Mouse (Mus musculus) frontal cortex, postnatal 10 days (tissue): ENCODE results near the gene Sat2.
A peak's percentile ranks its signal among the peaks of the same experiment; 100 is the strongest.

Experiments
- DNase-seq, 2 experiments: peaks; one replicate each; pipeline ENCODE4 v3.0.0; 2022; ENCODE audit warnings: low spot score in 2 of 2, mixed read lengths in 1 of 2

Gene Sat2

GRCm38 (mm10) chr11:69632284-69633089 lies 10.7 kb downstream of the Sat2 start, which contains the start of gene Fxr2:
TSS of gene Fxr2 (plus strand) at chr11:69632990.
- peak; percentile 100 for DNase-seq

GRCm38 (mm10) chr11:69633128-69633866 lies 11.5 kb downstream of the Sat2 start:
- DNase-seq: peak in 1 of 2 experiments; percentile 57

GRCm38 (mm10) chr11:69635471-69635870 lies 13.6 kb downstream of the Sat2 start:
- DNase-seq: no peak

GRCm38 (mm10) chr11:69645860-69646259 lies 24.0 kb downstream of the Sat2 start:
- DNase-seq: no peak

- no peak for DNase-seq
Measured at GRCm38 (mm10) chr11:69653399-69653798, 31.6 kb downstream of the Sat2 start.

- DNase-seq: no peak
Measured at GRCm38 (mm10) chr11:69654760-69655159, 32.9 kb downstream of the Sat2 start.

GRCm38 (mm10) chr11:69655264-69656064 lies 33.6 kb downstream of the Sat2 start, which contains the start of gene Sox15:
TSS of gene Sox15 (plus strand) at chr11:69655314.
- peak; percentile 48 to 68 for DNase-seq

GRCm38 (mm10) chr11:69656065-69656455 lies 34.2 kb downstream of the Sat2 start:
- DNase-seq: no peak

GRCm38 (mm10) chr11:69656617-69657461 lies 35.0 kb downstream of the Sat2 start:
- no peak for DNase-seq

GRCm38 (mm10) chr11:69657462-69657881 lies 35.6 kb downstream of the Sat2 start:
- no peak for DNase-seq

- no peak for DNase-seq
Measured at GRCm38 (mm10) chr11:69661221-69661881, 39.5 kb downstream of the Sat2 start.

- peak; percentile 94 for DNase-seq
Measured at GRCm38 (mm10) chr11:69662213-69662966, 40.6 kb downstream of the Sat2 start, which contains the start of gene Mpdu1. TSS of gene Mpdu1 (minus strand) at chr11:69662642.

- DNase-seq: no peak
Measured at GRCm38 (mm10) chr11:69662967-69663671, 41.3 kb downstream of the Sat2 start.

- DNase-seq: no peak
Measured at GRCm38 (mm10) chr11:69663795-69664194, 42.0 kb downstream of the Sat2 start.

- no peak for DNase-seq
Measured at GRCm38 (mm10) chr11:69664841-69665240, 43.0 kb downstream of the Sat2 start.

- no peak for DNase-seq
Measured at GRCm38 (mm10) chr11:69665457-69665960, 43.7 kb downstream of the Sat2 start.

GRCm38 (mm10) chr11:69665961-69666664 lies 44.3 kb downstream of the Sat2 start, which contains the start of gene Cd68:
TSS of gene Cd68 (minus strand) at chr11:69666153.
- DNase-seq: peak in 1 of 2 experiments; percentile 74

- no peak for DNase-seq
Measured at GRCm38 (mm10) chr11:69666665-69667005, 44.8 kb downstream of the Sat2 start.
